Mouse (Mus musculus) liver, embryonic 14.5 days (tissue): Measurements from ENCODE around the gene Pced1b. TPM values are rescaled to one million over a fixed set of nuclear protein-coding genes. Genes with fewer than 3 reads are reported as not detected.

ENCODE experiments used
- ATAC-seq: fragments of 200-750 bp; cut with Nextera tagmentation; 2 replicates; pipeline ENCODE4 v1.8.0; 2017; ENCODE audit warnings: moderate number of reproducible peaks, mild to moderate bottlenecking, moderate library complexity; ENCODE audit not compliant: insufficient read depth
- DNase-seq, 3 experiments: peaks; one replicate each; pipeline ENCODE4 v3.0.0-alpha.2; 2012 to 2013; ENCODE audit warnings: low read depth in 3 of 3, low spot score in 3 of 3
- H3K27ac ChIP-seq: fragments of 300-500 bp; sonication (generic); 2 replicates; pipeline ENCODE4 v1.5.1; 2014; ENCODE audit warnings: moderate library complexity, mild to moderate bottlenecking, control low read depth, inconsistent platforms
- H3K27me3 ChIP-seq: fragments of 300-500 bp; sonication (generic); 2 replicates; pipeline ENCODE4 v1.6.1; 2014; ENCODE audit warnings: mild to moderate bottlenecking, low read length, moderate library complexity; ENCODE audit not compliant: control insufficient read depth, insufficient read depth
- H3K36me3 ChIP-seq: fragments of 300-500 bp; sonication (generic); replicated peaks from 2 replicates; pipeline ENCODE4 v1.6.1; 2014; ENCODE audit warnings: low read depth; ENCODE audit not compliant: control insufficient read depth, insufficient read depth
- H3K4me1 ChIP-seq, 2 experiments: fragments of 200-500 bp in 1 of 2; fragments of 300-500 bp in 1 of 2; sonication (generic) in 1 of 2; replicated peaks; 2 replicates each; pipeline ENCODE4 v1.6.1; 2012 to 2014; ENCODE audit warnings: antibody characterized with exemption in 1 of 2, inconsistent platforms in 1 of 2, low read length in 1 of 2; ENCODE audit not compliant: control insufficient read depth in 2 of 2, insufficient read depth in 2 of 2
- H3K4me2 ChIP-seq: fragments of 300-500 bp; sonication (generic); 2 replicates; pipeline ENCODE4 v1.6.1; 2014; ENCODE audit warnings: low read depth, mild to moderate bottlenecking, control low read depth, moderate library complexity
- H3K4me3 ChIP-seq, 2 experiments: fragments of 200-500 bp in 1 of 2; fragments of 300-500 bp in 1 of 2; sonication (generic) in 1 of 2; 2 replicates each; pipeline ENCODE4 v1.5.1; 2012 to 2014; ENCODE audit warnings: low read depth in 2 of 2, low read length in 2 of 2, mild to moderate bottlenecking in 2 of 2, control low read depth in 1 of 2, inconsistent platforms in 1 of 2, moderate library complexity in 1 of 2; ENCODE audit not compliant: insufficient read depth in 1 of 2
- H3K9ac ChIP-seq: fragments of 300-500 bp; sonication (generic); replicated peaks from 2 replicates; pipeline ENCODE4 v1.6.1; 2014; ENCODE audit warnings: mild to moderate bottlenecking, control low read depth, moderate library complexity
- H3K9me3 ChIP-seq: fragments of 300-500 bp; sonication (generic); 2 replicates; pipeline ENCODE4 v1.6.1; 2016; ENCODE audit warnings: low read length, mixed read lengths; ENCODE audit not compliant: control insufficient read depth
- CTCF ChIP-seq: IDR thresholded peaks from 2 replicates; pipeline ENCODE4 v1.5.1; 2016; ENCODE audit warnings: antibody characterized with exemption, low read depth, control low read depth
- EP300 ChIP-seq: IDR thresholded peaks from 2 replicates; pipeline ENCODE4 v1.6.1; 2016; ENCODE audit warnings: antibody characterized with exemption, low read depth
- WGBS: fragments of 180-500 bp; shearing (Covaris S2); extraction: QIAGEN DNeasy Blood & Tissue Kit; methylation state at CpG from one replicate; pipeline ENCODE4 v1.1.7; 2014; ENCODE audit not compliant: insufficient replicate concordance; 5-methylcytosine and 5-hydroxymethylcytosine counted together
- polyA plus RNA-seq, 2 experiments: library from polyadenylated mRNA; depleted of rRNA in 1 of 2; stranded (reverse) in 1 of 2; unstranded in 1 of 2; fragments of >200 nt; fragmentation: Nextera tagmentation in 1 of 2; extraction: Ambion mirVana in 1 of 2; gene quantifications; 2 replicates each; pipeline versions ENCODE4 v1.2.1 to v1.2.3; 2012 to 2014

The Pced1b gene
- polyA plus RNA-seq, 2 experiments: 5.7 to 8.2 TPM

GRCm38 (mm10) chr15:97411671-97412070 is 164.8 kb downstream of the Pced1b start:
- no peaks in the 10 kb centered on the region for H3K36me3 ChIP-seq
- no peak for DNase-seq
- H3K4me2 ChIP-seq: no peak overlapping the region
- WGBS: 67% methylated on average over 6 of the region's 6 CpGs
- ATAC-seq: no peak
- H3K4me3 ChIP-seq: no peak overlapping the region
- peaks cover 0 to 3% of the 10 kb centered on the region in 2 experiments; a peak in 2 of 4 replicates for H3K4me1 ChIP-seq
- H3K27ac ChIP-seq: no peak overlapping the region
- no peak overlapping the region for H3K9ac ChIP-seq
- no peaks in the 10 kb centered on the region for H3K9me3 ChIP-seq
- no peaks in the 10 kb centered on the region for H3K27me3 ChIP-seq
- TF ChIP-seq CTCF: no peak
- no peak for TF ChIP-seq EP300

- H3K9me3 ChIP-seq: no peaks in the 10 kb centered on the region
These were observed 165.4 kb downstream of the Pced1b start for GRCm38 (mm10) chr15:97412308-97412707.

DNA sequence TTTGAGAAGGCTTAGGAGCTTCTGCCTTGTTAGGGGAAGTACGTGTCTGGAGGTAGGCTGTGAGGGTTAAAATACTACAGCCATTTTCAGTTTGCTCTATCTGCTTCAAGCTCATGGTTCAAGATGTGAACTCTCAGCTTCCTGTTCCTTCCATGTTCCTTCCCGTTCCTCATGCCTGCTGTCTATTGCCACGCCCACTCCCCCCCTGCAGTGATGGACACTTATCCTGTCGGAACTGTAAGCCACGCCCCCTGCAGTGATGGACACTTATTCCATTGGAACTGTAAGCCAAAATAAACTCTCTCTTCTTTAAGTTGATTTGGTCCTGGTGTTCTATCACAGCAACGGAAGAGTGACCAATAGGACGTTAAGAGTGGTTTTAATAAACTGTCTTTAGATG is 166.0 kb downstream of the Pced1b start:
- Histone ChIP-seq H3K9ac (no peak overlapping the region), H3K27ac (no peak overlapping the region), H3K4me3 (no peak overlapping the region), H3K36me3 (no peaks in the 10 kb centered on the region), H3K27me3 (no peaks in the 10 kb centered on the region), H3K4me2 (no peak overlapping the region), H3K9me3 (no peaks in the 10 kb centered on the region), H3K4me1 (peaks cover 0 to 3% of the 10 kb centered on the region in 2 experiments; a peak in 2 of 4 replicates)
- ATAC-seq (no peak), DNase-seq (no peak)
- no peak for TF ChIP-seq CTCF
- TF ChIP-seq EP300: no peak
- 66% methylated on average over 7 of the region's 7 CpGs for WGBS

More at GRCm38 (mm10) chr15:97412308-97412707, 165.4 kb downstream of the Pced1b start:
- Histone ChIP-seq H3K27me3 (no peaks in the 10 kb centered on the region), H3K4me1 (peaks cover 0 to 3% of the 10 kb centered on the region in 2 experiments; a peak in 2 of 4 replicates), H3K9ac (no peak overlapping the region), H3K4me2 (no peak overlapping the region), H3K36me3 (no peaks in the 10 kb centered on the region), H3K27ac (no peak overlapping the region), H3K4me3 (no peak overlapping the region)
- WGBS: 75% methylated on average over 8 of the region's 8 CpGs
- no peak for DNase-seq
- ATAC-seq: no peak
- TF ChIP-seq CTCF (no peak), EP300 (no peak)

GRCm38 (mm10) chr15:97414718-97415413 is 168.0 kb downstream of the Pced1b start:
- 56% methylated on average over 12 of the region's 12 CpGs for WGBS
- no peak overlapping the region for H3K4me2 ChIP-seq
- H3K4me1 ChIP-seq: peaks cover 0 to 3% of the 10 kb centered on the region in 2 experiments; a peak in 2 of 4 replicates
- no peaks in the 10 kb centered on the region for H3K27me3 ChIP-seq
- DNase-seq (no peak), ATAC-seq (no peak)
- H3K27ac ChIP-seq: no peak overlapping the region
- no peaks in the 10 kb centered on the region for H3K36me3 ChIP-seq
- TF ChIP-seq EP300: no peak
- TF ChIP-seq CTCF: no peak
- no peak overlapping the region for H3K9ac ChIP-seq
- no peaks in the 10 kb centered on the region for H3K9me3 ChIP-seq
- H3K4me3 ChIP-seq: no peak overlapping the region

DNA sequence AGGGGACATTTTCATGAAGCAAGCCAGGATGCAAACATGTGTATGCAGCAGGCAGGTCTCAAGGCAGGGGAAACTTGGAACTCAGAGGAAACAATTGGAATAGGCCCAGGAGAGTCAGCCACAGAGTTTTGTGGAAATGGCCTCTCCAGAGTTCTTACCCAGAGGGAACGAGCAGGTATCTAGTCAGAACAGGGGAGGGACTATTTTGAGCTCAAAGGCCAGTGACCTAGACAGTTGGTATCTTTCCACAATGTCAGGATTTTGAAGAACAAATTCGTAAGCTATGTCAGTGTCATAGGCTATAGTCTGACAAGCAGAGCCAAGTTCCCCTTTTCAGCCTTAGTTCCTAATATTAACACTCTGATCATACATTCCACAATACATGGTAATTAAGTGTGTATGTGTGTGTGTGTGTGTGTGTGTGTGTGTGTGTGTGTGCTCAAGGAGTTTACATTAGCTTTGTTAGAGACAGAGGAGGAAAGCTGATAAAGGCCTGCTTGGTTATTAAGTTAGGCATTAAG is 168.6 kb downstream of the Pced1b start:
- Histone ChIP-seq H3K4me2 (no peak overlapping the region), H3K9me3 (no peaks in the 10 kb centered on the region), H3K4me3 (no peak overlapping the region), H3K36me3 (no peaks in the 10 kb centered on the region), H3K9ac (no peak overlapping the region), H3K4me1 (peaks cover 0 to 3% of the 10 kb centered on the region in 2 experiments; a peak in 2 of 4 replicates), H3K27ac (no peak overlapping the region), H3K27me3 (no peaks in the 10 kb centered on the region)
- ATAC-seq (no peak), DNase-seq (no peak)
- TF ChIP-seq EP300 (no peak), CTCF (no peak)
- 23% methylated on average over 2 of the region's 2 CpGs for WGBS
